Mouse (Mus musculus) common myeloid progenitor, adult 5-6 weeks (primary cell): ENCODE measurements at regions not wholly inside any gene's neighbourhood (a gene's known extent, or its start where the extent isn't known, plus 50 kb on each side); places are given as distances from the start of the nearest gene placed in this dataset.
"Not testable (repeated sequence)": the region's sequence is repeated elsewhere in the genome, so short reads cannot be mapped to it uniquely, and the experiment has no call there.

Source experiments
- ATAC-seq: replicated peaks from 2 replicates; pipeline ENCODE4 v1.8.0; 2016; ENCODE audit warnings: low read depth, mild to moderate bottlenecking, moderate TSS enrichment, inconsistent platforms; ENCODE audit not compliant: poor library complexity, severe bottlenecking

- no peak for ATAC-seq
Measured at GRCm38 (mm10) chrX:104931153-104931706, 74.2 kb upstream of the Magee2 start.

- ATAC-seq = no peak
Measured at GRCm38 (mm10) chrX:104951587-104951986, 94.5 kb upstream of the Magee2 start.

GRCm38 (mm10) chrX:104952809-104953208 is 95.7 kb upstream of the Magee2 start:
- ATAC-seq = not testable (repeated sequence)

- not testable (repeated sequence) for ATAC-seq
Measured at GRCm38 (mm10) chrX:104953391-104953790, 96.3 kb upstream of the Magee2 start.

- ATAC-seq = peak; percentile 36; the same call in 1 of the 2 replicates
Measured at GRCm38 (mm10) chrX:104978432-104978831, 101.1 kb upstream of the Pbdc1 start.

GRCm38 (mm10) chrX:105003260-105003659 is 76.3 kb upstream of the Pbdc1 start:
- ATAC-seq = peak; percentile 69

- ATAC-seq = peak; percentile 54; the same call in 1 of the 2 replicates
Measured at GRCm38 (mm10) chrX:105006445-105006844, 73.1 kb upstream of the Pbdc1 start.
